Mouse (Mus musculus) layer of hippocampus, adult 9-11 months (tissue): ENCODE data around the gene Tbc1d8b.
A peak's percentile ranks its signal among the peaks of the same experiment; 100 is the strongest.
"Not testable (repeated sequence)": the region's sequence is repeated elsewhere in the genome, so short reads cannot be mapped to it uniquely, and the experiment has no call there.

Source experiments
- DNase-seq: peaks from one replicate; pipeline ENCODE4 v3.0.0; 2022

The Tbc1d8b gene

DNA sequence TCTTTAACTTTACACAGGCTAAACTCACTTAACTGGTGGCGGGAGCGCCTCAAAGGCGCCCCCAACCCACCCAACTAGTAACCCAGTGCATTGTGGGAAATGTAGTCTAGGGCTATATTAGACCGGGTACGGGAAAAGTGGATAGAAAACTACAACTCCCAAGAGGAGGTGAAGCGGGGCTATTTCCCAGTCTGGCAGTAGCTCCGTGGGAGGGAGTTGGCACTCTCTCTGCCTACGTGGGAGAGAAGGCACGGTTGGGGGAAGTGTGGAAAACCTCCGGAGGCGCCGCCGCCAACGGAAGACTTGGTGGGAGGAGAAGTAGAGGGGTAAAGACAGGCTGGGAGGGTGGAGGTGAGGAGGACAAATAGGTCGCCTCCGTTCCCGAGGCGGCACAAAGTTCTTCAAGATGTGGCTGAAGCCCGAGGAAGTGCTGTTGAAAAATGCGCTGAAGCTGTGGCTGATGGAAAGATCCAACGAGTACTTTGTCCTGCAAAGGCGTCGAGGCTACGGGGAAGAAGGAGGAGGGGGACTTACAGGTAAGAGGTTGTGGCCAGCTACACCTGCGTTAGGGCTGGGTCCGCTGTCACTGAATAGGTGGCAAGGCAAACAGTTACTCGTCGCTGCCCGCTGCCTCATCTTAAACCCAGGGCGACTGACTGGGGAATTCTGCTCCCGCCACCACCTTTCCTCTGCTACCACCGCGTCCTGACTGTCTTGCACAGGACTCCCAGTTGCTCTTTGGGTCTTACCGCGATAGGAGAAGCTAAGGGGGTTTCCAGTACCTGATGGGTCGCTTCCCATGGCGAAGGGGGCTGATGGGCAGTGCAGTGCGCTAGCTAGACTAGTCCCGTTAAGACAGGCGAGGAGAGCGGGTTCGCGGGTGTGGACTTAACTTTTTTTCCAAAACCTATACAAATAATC, at the start of gene Tbc1d8b:
Tbc1d8b (plus strand) TSS at position 222 of the 921 bp plus-strand sequence.
- DNase-seq, result peak; percentile 91

DNA sequence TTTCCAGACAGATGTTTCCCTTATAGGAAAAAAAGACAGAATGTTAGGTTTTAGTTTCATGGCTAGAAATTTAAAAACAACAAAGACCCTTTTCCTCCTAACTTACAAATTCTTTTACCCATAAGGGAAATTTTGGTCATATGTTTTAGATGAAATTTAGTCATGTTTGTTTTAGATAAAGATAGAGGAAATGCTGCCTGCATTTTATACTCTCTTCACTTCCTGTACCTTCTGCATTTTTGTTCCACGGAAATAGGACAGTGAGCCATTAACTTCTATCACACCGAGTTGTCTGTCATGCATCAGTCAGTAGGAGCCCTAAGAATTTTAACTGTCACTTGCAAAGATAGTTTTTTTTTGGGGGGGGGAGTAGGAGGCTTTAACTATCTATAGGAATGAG, 45.1 kb upstream of the Tbc1d8b start:
- no peak for DNase-seq

DNA sequence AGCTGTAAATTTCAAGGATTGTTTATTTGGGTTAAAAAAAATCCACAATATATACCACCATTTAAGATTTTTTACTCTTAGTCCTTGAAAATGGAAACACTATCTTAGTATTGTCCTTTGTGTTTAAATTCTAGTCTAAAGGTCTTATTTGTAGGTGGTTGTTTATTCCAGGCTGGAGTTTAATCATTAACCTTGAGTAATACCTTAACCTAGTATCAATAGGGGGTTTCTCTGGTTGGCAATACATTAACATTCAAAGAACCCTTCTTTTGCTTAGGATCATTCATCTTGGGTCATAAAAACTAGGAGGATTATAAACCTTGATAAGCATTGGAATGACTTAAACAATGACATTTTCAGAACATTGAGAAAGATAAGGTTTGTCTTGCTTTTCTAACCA, 44.4 kb upstream of the Tbc1d8b start:
- DNase-seq, result no peak

DNA sequence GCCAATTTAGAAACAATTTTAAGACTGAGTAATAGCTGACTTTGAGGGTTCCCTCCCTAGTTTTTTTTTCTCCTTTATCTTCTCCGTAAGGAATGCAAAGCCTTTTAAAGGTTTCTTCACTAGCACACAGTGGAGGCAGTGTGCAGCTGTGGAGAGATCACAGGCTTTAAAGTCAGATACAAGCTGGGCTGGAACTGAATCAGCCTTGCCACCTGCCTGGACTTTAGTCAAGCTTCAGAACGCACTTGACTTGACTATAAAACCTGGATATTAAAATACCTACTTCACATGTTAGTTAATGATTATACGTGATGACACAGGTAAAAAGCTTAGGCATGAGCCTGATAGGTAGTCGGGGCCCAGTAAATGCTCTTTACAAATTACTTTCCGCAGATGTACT, 32.6 kb upstream of the Tbc1d8b start:
- no peak for DNase-seq

DNA sequence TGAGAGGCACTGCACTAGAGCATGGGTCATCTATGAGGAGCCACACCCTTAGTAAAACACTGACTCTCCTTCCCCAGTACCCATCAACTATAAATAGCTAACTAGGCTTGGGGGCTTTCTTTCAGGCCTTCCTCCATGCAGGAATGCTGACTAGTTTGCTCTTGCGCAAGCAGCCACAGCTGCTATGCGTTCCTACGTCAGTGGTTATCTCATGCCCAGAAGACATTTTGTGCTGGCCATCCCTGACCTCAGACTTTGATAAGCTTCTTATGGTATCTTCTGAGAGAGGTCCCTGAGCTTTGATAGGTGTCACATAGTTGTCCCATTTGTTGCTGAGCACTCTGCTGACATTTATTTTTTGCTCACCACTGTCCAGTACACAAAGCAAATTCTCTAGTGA, 31.5 kb upstream of the Tbc1d8b start:
- no peak for DNase-seq

DNA sequence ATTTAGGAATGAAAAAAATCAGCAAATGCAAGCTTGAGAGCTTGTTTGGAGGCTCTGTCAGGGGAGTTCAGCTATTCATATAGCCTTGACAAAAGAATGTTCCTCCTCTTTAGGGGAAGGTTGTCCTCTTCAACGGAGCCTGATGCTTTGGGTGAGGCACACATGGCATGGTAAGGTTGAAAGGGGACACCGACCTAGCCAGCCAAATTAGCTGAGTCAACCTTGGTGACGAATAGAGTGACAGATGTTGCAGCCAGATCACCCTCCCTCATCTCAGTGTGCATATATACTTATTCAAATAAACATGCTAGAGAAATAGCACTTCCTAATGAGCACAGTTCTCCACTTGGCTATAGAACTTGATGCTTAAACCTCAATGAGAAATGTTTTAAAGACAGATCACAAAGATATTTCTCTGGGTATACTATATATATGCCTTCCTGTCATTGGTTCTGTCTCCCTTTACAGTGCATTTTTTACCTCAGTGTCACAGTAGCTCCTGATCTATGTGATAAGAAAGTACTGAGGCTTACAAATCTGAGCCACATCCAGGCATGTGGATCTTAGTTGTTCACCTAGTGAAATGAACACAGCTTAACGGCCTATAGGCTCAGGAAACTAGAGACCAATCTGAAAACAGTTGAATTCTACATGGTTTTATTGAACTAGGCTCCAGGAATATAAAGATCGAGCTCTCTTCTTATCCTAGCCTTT, 30.3 kb upstream of the Tbc1d8b start:
- DNase-seq, result no peak

DNA sequence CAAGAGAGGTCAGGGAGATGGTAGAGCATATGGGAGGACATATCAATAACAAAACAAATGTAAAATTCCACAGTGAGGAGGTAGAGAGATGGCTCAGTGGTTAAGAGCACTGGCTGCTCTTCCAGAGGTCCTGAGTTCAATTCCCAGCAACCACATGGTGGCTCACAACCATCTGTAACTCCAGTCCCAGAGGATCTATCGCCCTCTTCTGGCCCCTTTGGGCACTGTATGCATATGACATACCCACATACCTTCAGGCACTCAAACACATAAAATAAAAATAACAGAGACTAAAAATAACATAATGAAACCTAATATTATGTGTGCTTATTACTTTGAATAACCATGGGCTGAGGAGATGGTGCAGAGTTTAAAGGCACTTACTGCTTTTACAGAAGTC, 22.7 kb upstream of the Tbc1d8b start:
- no peak for DNase-seq

DNA sequence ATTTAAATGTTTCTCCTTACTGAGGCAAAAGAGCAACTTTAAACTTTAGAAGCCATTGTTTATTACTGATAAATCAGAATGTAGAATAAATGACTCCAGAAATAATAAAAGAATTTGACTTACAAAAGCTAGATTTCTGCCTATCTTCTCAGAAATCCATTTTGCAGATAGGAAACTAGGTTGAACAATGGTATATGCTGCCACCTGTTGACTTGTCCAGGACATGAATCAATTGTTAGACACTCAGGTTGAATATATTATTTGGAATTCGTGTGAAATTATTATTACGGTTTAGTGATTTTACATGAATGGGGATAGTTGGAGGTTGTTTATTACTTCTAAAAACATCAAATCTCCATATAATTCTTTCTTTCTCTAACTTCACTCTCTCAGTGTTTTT, 19.0 kb upstream of the Tbc1d8b start:
- DNase-seq, result no peak

DNA sequence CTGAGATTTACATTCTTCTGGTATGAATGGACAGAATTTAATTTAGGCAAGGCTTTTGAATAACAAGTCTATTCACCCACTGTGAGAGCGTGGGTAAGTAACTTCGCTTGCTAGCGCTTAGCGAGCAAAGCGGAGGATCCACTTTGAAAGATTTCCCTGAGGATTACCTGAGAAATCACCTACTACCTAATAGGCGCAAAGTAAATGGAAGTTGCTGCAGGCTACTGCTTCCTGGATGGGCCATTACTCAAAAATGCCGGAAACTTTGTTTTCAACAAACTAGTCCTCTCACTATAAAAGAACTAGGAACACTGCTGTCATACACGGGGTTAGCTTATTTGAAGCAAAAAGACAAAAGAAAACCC, 404 bp upstream of the Tbc1d8b start:
- no peak for DNase-seq

DNA sequence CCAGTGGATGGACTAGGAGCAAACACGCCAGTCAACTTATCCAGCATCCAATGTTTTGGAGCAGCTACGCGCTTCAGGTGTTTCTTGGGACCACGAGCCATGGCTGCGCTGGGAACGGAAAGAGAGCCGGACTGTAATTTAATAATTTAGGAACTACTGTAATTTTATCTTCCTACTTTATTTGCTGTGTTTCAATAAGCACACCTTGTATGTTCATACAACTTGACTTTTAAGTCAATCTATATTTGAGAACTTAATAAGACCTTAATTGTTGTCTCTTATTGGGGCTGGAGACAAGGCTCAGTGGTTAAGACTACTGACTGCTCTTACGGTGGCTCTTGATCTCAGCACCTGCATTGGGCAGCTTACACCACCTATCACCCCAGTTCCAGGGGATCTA, 29.6 kb downstream of the Tbc1d8b start, which contains the start of gene Gm15013:
Gm15013 (minus strand) TSS at position 101 of the 400 bp plus-strand sequence.
- no peak for DNase-seq

DNA sequence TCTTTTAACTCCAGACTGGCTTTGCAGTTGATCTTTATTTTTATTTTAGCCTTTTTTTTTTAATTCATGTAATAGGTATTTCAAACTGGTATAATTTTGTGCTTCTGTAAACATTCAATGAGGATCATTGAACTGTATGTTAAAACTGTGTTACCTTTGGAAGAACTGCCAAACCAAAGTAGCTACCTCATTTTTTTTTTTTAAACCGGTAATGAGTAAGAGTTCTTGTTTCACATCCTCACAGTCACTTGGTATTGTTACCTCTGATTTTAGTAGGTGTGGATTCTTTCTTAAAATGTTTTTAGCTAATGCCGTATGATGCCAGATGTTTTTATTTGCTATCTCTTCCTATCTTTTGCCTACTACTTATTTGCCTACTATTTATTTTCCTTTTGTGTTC, 37.6 kb downstream of the Tbc1d8b start:
- no peak for DNase-seq

DNA sequence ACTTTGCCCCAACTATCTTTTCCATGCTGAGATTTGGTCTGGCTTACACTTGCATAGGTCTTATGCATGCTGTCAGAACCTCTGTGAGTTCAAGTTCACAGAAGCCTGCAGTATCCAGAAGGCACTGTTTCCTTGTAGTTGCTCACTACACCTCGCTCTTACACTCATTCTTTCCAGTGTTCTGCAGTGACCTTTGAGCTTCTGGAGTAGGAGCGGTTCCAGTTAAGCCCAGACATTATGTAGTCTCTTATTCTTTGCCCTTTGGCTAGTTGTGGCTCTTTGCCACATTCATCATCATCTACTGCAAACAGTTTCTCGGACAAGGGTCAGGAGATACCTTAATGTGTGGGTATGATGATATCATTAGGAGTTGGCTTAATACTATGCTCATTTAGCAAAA, 45.7 kb downstream of the Tbc1d8b start:
- no peak for DNase-seq

DNA sequence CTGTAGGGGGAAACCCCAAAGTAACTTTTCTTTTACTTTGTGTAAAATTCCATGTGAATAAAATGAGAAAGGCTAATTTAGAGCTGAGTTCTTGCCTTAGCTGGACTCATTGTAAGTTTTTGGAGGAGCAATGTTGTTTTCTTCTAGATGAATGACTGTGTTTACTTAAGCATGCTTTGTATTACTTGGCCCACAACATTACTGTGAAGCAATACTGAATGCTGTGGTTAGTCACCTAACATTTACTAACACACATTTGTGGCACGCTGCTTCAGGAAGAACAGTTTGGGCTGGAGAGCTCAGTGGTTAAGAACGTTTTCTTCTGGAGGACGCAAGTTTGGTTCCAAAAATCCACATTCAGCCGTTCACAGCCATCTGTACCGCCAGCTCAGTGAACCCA, 52.3 kb downstream of the Tbc1d8b start:
- DNase-seq, result no peak

DNA sequence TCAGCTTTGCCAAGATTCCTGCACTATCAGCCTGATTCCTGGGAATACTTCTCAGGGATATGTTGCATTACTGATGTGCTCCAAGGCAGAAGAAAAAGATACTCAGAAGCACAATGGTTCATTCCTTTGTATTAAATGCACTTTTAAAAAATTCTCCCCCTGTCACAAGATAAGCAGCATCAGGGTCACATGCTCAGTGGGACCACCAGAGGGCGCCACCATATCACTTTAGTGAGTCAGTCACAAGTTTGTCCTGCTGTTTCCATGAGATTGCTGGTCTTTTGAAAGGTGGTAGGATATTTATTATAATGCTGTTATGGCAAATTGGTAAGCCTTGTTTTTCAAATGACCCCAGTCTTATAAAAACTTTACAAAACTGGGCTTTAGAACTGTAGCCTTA, 67.1 kb downstream of the Tbc1d8b start:
- no peak for DNase-seq

DNA sequence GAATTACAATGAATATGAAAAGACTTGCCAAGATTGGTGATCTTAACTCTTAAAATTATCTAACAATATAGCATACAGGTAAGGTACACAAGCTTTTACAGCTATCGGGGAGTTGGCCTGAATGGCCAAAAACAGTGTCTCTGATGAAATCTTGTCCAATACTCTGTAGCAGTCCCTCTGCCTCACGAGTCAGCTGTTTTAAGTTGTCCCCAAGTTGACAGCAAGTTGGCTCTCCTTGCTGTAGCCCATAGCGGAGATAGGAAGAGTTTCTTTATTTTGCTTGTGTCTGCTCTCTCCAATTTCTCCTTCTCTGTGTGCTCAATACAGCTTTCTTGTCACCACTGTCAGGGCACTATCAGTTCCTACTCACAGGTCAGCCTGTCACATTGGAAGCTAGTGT, 73.8 kb downstream of the Tbc1d8b start:
- DNase-seq, result not testable (repeated sequence)

DNA sequence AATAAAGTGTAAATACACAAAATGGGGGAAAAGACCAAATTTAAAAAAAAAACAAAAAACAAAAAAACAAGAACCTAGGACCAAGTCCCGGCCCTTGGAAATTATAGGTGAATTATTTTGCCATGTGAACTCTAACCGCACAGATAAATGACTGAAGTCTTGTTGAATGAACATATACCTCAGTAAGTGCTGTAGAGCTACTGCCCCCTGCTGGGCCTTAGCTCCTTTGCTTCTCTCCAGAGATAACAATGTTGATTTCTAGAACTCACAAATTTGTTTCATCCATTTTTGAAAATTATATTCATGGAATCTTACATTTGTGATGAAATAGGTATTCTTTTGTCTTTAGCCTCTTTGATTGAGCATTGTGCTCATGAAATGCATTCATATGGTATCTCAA, 77.8 kb downstream of the Tbc1d8b start:
- peak; percentile 6 for DNase-seq

DNA sequence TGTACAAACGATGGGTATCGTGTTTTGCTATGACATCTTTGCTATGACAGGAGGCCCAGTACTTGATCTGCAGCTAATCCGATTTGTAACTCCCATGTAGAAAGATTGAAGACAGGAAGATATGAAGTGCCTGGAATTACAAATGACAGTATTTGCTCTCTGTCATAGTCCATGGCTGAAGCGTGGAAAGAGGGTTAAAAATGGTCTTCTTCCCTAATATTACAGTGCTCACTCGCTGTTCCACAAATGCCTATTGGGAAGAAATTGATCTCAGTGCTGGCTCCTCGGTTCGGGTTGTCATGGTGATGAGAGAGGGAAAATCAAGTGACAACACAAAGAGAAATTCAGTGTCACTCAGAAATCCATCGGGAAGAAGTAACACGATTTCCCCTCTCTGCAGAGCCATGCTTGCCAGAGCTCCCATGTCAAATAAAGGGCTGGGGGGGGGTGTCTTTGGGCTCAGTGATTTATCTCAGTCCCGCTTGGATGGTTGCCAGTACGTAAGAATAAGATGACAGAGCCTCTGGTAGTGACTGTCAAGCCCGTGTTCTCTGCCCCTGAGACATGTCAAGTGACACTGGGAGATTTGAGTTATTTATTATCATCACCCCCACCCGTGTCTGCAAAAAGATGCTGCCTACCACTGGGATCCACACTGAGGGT, 85.3 kb downstream of the Tbc1d8b start:
- DNase-seq, result no peak

DNA sequence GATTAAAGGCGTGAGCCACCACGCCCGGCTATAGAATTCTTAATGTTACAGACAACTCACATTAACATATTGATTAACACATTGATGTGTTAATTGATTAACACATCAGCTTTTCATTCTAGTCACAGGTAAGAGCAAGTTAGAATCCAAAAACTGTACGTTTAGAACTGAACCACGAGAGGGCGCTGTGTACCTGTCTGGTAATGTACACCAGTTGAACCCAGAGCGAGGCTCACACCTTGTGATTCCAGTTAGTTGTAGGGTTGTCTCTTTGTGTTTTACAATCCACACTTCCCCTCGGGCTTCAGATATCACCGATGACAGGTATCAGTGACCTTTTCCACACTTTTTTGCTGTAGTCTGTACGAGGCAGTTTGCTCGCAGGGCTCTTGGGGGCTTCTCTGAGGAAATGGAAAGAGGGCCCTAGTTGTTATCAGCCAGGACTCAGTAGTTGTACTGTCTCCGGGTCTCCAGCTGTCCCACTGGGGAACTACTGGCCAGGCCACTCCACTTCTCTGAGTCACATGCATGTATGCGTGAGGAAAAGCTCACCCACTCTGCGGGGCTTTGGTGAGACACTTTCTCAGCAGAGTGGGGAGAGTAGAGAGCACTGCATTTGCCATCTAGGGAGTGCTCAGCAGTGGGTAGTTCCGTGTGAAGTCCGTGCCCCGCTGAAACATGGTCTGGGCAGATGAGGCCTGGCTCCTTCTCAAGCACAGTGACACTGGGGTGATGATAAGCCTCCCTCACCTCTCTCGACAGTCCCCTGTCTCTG, 89.7 kb downstream of the Tbc1d8b start:
- DNase-seq, result no peak

DNA sequence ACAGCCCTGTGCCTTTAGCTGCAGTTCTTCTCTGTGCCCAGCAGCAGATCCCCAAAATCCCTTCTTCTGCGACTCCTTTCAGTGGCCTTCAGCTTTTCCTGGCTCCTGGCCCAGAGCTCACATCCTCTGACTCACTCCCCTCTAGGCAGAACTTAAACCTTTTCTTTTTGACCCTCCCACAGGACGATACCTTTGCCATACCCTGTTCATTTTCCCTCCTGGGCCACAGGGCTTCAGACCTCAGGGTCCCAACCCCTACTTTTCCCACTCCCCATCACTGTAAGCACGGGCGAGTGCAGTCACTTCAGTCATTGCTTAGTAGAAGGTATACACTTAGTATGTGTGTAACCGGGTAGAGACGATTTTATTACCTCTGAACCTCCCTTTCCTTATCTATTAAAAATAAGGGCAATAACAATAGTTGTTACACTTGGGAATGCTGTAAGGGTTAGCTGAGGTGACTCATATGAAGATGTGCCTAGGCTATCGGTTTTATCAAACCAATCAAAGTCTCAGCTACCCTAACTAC, 90.4 kb downstream of the Tbc1d8b start:
- DNase-seq, result no peak

DNA sequence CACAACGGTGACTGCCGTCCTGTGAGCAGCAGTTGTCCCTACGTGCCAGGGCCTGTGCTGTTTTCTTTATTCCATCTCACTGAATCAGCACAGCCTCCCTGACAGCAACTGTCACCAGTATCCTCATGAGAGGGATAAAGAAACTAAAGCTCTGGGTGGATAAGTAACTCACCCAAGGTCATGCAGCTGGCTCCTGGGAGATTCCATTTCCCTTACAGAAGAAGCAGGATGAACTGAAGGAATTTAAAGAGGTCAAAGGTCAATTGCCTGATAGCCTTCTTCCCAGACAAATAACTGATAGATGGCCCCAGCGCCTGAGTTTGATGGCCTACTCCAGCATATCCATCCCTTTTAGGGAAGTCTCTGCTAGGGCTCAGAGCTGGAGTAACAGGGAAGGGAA, 92.6 kb downstream of the Tbc1d8b start:
- no peak for DNase-seq

DNA sequence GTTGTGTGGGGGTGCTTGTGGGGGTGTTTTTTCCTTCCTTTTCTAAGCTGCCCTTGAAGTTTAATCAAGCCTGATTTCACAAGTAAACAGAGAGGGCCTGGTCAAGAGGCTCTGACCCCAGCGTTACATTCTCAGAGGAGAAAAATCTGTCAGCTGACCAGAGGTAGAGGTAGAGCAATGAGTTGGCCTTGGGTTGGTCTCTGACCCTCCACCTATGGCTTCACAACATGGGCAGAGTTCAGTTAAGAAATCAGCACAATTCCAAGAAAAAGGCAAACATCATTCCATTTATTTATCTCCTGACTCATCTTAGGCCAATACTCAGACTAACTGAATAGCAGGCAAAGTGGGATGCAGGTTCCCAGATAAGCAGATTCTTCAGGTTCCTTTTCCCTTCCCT, 94.1 kb downstream of the Tbc1d8b start:
- no peak for DNase-seq

DNA sequence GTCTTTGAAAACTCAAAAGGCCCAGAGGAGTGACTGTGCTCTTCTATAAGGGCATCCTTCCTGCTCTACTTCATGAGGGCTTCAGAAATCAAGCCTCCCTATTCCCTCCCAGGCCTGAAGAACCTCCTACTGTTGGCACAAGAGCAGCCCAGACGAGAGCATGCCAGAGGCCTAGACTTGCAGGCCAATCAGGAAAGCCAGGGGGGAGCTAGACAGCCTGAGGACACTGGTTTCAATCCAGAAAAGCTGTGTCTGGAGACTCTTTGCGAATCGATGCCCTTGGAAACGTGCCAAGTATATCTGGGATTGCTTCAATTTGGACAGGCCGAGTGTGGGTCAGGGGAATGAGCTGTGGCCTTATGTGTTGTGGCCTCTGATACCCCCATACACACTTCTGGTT, 94.6 kb downstream of the Tbc1d8b start:
- no peak for DNase-seq

DNA sequence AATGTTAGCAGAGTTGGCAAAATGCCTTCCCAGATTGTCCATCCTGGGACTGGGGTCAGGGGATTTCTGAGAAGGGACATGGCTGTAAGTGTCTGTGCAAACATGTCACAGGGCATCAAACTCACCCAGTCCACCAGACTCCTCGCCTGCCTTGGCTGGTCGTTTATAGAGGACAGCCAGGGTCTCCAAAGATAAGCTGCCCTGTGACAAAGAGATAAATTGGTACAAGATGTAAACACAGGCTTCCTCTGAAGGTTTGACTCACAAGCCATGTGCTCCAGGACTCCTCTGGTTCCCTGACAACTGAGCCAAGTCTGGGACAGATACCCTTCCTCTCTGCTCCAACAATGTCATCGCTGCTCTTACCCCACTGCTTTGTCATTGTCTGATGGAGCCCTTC, 96.2 kb downstream of the Tbc1d8b start:
- no peak for DNase-seq
